Mouse (Mus musculus) T-helper 2 cell (primary cell): Measurements from ENCODE around the gene Cmip.

Experiments used
- in situ Hi-C: fragments of 300-600 bp; cut with MboI, MseI; formaldehyde crosslinking; loops from one replicate; pipeline ENCODE4 v1.15.1; 2025; ENCODE audit warnings: high pct_unique_total_duplicates

Gene Cmip

DNA sequence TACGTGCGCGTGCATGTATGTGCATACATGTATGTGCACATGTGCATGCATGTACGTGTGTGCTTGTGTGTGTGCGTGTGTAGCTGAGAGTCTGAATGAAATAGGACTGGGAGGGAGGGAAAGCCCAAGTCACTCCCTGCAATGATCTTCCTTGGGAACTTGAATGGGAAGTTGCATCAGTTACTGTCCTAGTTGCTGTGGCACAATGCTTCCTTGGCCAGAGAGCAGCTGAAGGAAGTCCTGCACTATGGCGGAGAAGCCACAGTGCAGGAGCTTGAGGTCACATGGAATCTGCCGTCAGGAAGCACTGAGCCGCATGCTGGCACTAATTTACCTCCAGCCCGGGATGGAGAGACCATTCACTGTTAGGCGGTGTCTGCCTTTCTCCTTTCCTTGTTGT is 37.9 kb downstream of the Cmip start:
- in situ Hi-C loops = no loop called here

DNA sequence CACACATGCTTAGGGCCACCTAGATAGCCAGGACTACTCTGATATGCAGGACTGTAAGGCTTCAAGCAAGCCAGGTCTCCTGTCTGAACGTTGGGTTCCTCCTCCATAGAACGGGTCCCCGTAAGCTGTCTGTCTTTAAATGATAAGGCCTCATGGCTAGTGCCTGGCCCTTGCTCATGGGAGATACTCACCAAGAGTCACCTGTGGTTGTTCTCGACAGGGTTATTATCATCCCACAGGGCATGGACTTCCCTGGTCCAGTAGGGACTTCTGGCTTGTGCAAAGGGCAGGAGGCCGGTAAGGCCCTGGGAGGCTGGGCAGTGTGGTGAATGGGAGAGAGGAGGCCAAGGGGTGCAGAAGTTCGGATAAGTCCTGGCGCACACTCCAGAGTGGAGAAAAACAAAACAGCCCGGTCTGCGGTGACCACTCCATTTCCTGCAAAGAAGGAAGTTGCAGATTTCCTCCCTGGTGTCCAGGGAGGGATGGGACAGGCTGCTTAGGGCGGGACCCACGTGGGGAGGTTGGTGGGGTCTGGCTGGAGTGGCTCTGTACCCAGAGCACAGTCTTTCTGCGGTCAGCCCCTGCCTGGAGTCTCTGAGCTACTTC is 41.2 kb downstream of the Cmip start:
- in situ Hi-C loops = no loop called here

DNA sequence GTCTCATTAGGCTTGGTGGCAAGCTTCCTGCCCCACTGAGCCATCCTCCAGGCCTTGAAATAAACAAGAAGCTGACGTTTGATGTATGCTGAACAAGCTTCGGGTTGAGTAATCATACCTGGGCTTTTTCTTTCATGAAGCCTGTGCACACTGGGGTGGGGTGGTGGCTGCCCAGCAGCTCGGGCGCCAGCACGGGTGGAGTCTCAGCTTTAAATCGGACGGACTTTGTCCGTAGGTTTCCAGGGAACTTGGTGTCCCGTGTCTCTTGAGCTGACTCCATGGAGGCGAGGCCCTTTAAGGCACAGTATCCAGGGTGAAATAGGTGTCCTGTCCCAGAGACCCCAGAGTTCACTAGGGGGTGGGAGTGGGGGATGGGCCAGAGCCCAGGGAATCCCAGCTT is 42.3 kb downstream of the Cmip start:
- in situ Hi-C loops = no loop called here

DNA sequence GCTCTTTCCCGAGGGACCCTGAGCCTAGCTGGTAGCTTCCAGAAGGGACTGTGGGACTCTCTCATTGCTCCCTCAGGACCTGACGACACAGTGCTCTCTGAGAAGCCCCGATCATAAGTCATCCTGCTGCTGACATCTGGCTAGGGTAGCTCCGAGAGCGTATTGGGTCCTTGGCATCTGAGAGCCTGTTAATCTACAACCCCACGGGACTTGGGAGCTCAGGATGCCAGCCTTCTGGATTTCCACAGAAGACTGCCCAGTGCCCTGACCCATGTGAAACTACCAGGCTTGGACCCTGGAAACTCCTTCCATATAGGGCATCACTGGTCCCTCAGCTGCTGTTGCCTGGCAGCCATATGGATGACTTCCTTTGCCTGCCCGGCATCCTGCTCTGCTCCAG is 43.3 kb downstream of the Cmip start:
- in situ Hi-C loops = loop anchor here (25.0 kb wide), 1 partner anchor 1887 kb away; no protein-coding TSS in a partner anchor

DNA sequence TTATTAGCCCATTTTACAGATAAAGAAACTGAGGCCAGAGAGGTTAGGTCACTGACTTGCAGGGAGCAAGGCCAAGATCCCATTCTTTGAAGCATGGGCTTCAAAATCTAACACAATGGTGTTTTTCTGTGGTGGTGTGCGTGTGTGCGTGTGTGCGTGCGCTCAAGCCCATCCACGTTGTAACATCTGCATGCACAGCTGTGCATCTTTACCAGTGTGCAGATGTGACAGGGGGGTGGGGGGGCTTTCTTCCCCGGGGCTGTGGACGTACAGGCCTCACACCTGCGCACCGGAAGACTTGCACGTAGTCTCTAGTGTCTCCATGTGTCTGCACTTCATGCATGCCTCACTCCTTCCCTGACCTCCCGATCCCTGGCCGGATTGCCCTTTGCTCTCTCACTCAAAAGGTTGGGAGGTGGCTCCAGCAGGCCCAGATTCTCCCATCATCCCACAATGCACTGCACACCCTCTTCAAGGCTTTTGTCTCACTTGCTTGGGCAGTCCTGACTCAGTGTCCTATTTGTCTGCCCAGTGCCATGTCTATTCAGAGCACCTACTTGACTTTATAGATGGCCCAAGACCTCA is 44.7 kb downstream of the Cmip start:
- in situ Hi-C loops = loop anchor here (25.0 kb wide), 1 partner anchor 1886 kb away; no protein-coding TSS in a partner anchor

DNA sequence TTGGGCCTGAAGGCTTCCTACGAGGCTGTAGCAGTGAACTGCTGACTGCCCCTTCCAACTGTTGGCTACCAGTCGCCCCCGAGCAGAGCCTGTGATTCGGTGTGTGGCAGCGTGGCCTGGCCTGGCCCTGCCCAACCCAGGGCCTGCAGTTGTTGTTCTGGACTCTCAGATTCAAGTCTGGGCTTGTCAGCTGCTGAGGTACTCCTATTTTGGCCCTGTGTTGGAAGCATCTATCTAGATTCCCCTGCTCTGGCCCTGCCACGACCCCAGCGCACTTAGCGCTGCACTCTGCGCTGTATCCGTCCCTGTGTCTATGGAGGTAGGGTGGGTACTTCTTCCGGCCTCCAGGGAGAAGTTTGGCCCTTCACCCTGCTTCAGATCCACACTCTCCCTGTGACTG is 45.2 kb downstream of the Cmip start:
- in situ Hi-C loops = loop anchor here (25.0 kb wide), 1 partner anchor 1885 kb away; no protein-coding TSS in a partner anchor

DNA sequence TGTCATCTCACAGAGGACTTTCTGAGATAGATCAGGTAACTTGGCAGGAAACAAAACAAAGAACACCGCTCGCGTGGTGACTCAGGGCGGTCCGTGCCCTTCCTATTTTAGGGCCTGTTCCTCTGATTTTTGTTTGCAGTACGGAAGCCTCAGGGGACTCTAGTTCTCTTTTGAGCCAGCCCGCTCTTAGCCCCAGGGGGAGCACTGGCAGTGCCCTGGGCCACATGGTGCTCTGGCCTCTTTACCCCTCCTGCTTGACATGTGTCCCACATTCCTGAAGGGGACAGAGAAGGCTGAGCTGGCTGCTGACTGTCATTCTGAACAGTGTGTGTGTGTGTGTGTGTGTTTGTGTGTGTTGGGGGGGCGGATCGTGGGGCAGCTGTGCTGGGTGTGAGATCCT is 46.8 kb downstream of the Cmip start:
- in situ Hi-C loops = loop anchor here (25.0 kb wide), 1 partner anchor 1884 kb away; no protein-coding TSS in a partner anchor

DNA sequence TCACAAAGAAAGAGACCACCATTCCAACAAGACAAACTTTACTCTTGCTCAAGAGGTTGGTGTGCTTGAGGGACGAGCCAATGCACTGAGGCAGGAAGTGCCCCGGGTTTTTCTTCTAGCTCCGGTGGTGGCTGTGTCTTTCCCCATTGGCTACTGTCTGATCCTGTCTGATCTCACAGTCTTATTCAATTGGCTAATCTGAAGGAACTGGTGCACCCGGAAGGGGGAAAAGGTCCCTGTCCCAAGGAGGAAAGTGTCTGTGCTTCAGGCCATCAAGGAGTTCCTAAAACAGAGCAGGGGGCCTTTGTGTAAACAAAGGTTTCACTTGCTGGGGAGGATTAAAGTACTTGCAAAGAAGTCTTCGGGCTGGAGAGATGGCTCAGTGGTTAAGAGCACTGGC is 48.5 kb downstream of the Cmip start:
- in situ Hi-C loops = loop anchor here (25.0 kb wide), 1 partner anchor 1882 kb away; no protein-coding TSS in a partner anchor

DNA sequence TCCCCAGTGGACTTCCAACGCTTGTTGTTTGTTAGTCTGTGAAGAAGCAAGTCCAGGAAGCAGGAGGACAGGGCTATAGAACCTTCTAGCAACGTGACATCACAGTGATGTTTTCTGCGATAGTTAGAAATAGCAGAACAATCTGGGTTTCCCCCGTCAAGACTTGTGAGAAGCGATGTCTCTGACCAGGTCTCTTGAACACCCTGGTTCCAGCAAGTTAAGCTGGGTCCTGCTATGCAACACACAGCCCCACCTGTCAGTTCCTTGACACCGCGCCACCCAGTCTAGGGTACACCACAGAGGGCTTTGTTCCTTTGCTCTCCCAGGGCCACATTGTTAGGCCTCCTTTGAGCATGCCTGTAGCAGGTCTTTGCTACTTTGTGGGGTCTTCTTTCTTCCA is 49.9 kb downstream of the Cmip start:
- in situ Hi-C loops = loop anchor here (25.0 kb wide), 1 partner anchor 1881 kb away; no protein-coding TSS in a partner anchor

DNA sequence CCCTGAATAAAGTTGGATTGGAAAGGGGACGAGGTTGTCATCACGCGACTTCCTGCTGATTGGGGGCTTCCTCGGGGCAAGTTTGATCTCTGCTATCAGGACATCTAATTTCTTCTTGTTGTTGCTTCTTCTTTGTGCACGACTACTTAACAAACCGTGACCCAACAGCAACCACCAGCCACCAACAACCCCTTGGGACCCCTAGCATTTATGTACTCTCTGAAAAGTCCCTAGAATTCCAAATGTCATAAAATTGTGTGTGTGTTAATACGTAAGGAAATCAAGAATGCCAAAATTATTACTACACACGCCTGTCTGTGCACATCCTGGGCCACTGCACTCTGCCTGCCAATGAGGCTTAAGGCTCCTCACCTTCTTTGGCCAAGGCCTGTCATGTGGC is 50.4 kb downstream of the Cmip start:
- in situ Hi-C loops = loop anchor here (25.0 kb wide), 1 partner anchor 1880 kb away; no protein-coding TSS in a partner anchor

DNA sequence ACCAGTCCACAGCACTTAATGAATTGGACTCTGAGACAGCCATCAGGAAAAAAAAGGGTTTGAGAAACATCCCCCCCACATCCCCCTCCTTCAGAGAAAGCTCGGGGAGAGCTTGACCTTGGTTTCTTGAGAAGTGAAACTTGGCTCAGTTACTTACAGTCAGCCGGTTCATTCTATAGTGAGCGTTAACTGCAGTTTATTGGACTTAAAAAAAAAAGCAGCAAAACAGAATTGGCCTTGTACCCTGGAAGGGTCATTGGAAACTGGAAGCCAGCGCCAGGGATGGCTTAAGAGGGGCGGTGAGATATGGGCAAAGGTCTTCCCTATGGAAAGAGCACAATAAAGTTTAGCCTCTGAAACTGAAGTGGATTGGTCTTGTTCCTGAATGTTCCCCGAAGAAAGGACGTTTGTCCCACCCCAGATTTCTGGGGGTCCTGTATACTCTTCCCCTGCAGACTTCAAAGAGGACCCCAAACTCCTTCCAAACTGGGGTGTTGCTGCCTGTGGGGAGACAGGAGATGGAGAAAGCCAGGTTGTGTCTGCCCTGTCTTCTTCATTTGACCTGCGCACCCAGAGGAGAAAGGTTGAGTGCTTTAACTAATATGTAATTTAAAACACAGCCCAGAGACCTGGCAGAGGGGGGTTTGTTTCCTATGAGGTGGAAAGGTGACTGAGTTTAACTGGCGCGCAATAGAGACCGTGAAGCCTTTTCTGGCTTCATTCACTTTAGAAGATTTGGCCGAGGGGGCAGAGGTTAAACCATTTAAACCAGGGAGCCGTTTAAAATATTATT is 51.6 kb downstream of the Cmip start:
- in situ Hi-C loops = loop anchor here (25.0 kb wide), 1 partner anchor 1879 kb away; no protein-coding TSS in a partner anchor

DNA sequence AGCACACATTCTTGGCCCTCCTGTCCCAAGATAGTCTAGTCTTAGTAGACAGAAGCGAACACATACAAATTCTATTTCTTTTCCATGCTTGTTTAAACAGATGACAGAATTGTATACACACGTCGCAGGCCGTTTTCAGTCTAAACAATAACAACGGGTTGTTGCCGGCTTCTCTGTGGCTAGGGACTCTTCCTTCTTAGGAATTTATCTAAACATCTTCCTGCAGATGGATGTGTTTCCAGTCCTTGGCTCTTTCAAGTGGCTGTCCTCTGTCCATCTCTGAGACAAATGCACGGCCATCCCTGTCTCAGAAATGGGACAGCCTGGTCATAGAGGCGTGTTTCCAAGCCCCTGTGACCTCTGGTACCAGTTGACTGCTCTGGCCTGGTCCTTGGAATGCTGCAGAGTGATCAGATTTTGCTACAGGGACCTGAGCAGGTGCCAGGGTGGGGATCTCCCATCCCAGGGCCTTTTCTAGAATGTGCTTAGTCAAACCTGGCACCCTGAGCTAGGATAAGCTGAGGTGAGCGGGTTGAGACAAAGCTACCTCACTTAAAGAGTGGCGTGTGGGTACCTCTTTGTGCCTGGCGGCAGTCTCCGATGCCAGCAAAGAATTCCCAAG is 52.9 kb downstream of the Cmip start:
- in situ Hi-C loops = loop anchor here (25.0 kb wide), 1 partner anchor 1878 kb away; no protein-coding TSS in a partner anchor

DNA sequence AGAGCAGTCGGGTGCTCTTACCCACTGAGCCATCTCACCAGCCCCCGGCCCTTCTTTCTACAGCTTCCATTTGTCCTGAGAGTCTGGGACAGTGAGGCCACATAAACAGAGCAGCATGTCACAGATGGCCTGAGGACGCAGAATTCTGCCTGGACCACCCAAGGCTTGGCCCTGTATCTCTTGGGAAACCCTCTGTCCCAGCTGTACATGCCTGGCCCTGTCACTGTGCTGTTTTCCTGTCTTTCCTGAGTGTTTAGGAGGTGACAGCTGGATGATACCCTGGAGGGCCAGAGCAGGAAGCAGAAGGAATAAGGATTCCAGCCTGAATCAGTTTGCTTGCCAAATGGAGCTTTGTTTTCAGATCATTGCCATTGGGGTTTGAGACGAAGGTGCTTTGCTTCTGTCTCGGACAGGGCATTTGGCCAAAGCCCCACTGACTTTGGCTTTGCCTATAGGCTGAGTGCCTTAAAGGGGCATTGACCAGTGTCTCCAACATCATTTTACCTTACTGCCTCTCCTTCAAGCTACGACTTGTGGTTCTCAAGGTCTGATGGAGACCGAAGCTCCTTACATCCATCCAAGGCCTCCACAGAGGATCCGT is 54.2 kb downstream of the Cmip start:
- in situ Hi-C loops = loop anchor here (25.0 kb wide), 1 partner anchor 1876 kb away; no protein-coding TSS in a partner anchor

DNA sequence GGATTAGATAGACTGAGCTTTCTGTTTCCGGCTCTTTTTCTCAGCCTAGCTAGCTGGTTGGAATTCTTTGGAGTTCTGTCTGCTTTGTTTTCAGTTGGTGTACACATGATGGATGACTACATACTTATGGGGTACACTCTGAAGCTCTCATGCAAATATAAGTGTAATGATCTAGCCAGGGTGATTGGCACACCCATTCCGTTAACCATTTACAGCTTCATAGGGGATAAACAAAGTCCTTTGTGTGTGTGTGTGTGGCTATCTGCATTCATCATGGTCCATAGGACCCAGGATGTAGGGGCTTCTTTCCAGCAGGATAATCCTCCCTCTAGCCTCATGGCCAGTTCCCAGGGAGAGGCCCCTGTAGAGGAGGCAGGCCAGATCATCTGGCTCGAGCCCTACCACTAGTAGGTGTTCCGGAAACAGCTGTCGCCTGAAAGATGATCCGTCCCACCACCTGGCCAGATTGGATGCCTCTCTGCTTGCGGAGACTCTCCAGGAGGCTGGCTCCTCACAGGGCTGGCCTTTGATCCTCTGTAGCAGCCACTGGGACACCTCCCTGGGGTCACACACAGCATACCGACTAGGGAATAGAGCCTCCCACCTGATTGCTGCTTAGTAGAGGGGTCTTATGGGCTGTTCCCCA is 57.6 kb downstream of the Cmip start:
- in situ Hi-C loops = loop anchor here (25.0 kb wide), 1 partner anchor 1873 kb away; no protein-coding TSS in a partner anchor

DNA sequence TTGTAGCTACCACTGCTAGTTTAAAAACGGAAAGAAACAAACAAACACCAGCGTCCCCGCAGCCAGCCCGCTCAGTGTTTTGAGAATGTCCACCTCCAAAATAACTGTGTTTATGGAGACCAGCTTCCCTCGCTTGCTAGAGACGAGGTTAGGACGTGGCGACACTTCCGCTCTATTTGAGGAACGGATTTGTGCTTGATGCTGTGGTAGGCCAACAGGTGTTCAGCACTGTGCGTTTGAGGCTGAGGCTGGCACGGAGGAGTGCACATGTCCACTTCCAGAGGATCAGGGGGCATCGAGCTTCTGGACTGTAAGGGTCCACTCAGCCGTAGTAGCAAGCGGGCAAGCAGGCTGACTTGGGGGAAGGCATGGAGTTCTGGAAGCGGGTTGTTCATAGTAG is 58.9 kb downstream of the Cmip start:
- in situ Hi-C loops = loop anchor here (25.0 kb wide), 1 partner anchor 1872 kb away; no protein-coding TSS in a partner anchor

DNA sequence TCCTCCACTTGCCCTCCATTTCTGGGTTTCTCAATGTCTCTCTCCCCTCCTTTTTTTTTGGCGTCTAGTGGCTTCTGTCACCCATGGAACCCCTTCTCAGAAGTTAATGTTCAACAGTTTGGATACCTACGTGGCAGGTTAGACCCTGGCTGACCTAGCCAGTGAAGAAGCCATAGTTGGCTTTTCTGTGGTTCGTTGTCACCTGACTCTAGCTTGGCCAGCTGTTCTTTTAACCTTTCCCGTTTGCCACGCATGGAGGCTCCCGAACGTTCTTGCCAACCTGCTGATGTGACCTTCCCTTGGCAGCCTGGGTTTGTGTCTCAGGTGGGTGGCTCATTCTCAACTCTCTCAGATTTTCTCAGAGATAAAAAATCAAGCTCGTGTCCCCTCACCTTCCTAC is 60.6 kb downstream of the Cmip start:
- in situ Hi-C loops = loop anchor here (25.0 kb wide), 1 partner anchor 1870 kb away; no protein-coding TSS in a partner anchor

DNA sequence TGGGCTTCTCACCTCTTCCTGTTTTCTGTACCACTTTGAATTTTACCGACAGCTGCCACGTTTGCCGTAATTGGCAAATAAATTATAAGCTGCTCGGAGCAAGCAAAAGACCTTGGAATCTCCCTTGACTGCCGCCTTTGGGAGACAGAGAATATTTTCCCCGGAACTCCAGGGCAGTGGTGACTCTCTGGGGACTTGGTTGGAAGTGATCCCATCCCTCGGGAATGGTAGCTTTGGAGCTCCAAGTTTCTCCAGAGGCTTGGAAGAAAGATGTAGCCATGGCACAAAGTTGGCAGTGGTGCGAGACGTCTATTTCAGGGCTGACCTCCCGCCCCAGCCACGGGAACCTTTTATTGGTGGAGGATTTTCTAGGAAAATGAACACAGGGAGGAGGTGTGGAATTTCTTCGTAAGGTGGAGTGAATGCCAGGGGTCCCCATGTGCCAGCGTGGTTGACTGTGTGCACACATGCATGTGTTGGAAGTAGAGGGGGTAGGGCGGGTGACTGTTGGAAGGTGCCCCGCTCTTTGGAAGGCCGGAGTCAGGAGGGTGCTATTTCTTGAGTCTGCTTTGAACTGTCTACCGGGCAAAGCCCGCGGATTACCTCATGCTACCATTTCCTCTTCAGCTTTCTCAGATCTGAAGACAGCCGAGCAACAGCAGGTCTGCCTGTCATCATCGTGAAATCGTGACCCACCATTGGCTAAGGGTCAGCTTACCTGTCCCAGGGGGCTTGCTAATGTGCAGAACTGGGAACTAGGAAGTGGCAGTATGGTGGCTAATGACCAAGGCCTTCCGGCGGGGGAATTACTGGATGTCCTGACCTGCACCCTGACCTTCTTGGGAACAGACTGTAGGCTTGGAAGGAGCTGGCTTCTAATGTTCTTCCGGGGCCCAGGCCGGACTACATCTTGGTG is 62.3 kb downstream of the Cmip start:
- in situ Hi-C loops = loop anchor here (25.0 kb wide), 1 partner anchor 1868 kb away; no protein-coding TSS in a partner anchor

DNA sequence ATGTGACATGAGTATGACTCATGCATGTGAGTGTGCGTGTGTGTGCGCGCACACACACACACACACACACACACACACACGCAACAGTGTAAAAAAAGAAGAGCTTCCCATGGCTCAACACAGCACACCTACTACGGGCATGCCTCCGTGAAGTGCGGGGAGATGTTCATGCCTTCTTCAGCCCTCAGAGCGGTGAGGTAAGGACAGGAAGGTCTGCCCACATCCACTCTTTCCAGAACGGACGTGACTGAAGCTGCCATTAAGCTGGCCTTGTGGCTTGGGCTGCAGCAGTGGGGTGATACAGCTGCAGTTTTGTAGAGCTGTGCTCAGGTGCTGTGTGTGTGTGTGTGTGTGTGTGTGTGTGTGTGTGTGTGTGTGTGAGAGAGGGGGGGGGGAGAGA is 63.8 kb downstream of the Cmip start:
- in situ Hi-C loops = loop anchor here (25.0 kb wide), 1 partner anchor 1867 kb away; no protein-coding TSS in a partner anchor

DNA sequence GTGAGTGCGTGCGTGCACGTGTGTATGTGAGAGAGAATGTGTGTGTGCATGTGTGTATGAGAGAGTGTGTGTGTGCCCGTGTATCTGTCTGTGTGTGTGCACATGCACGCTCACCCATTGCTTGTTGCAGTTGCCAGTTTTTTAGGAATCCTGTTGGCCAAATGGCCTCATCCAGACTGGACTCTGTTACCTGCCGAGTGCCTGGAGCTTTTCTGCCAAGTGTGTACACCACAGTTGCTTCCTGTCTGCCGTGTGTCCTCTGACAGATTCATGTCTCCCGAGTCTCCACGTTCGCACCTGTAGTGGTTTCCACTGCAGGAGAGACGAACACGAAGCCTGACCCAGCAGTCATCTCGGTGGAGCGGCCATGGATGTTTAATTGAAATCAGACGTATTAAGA is 64.4 kb downstream of the Cmip start:
- in situ Hi-C loops = loop anchor here (25.0 kb wide), 1 partner anchor 1866 kb away; no protein-coding TSS in a partner anchor
